Mouse (Mus musculus) kidney, adult 2 months (tissue): Measurements from ENCODE around the gene Olfr195. TPM values are rescaled to one million over a fixed set of nuclear protein-coding genes. Genes with fewer than 3 reads are reported as not detected.
"Not testable (repeated sequence)": the region's sequence is repeated elsewhere in the genome, so short reads cannot be mapped to it uniquely, and the experiment has no call there.

Source experiments
- DNase-seq: peaks from one replicate; pipeline ENCODE4 v3.0.0; 2021
- H3K27ac ChIP-seq: fragments of 200-500 bp; 2 replicates; pipeline ENCODE4 v1.5.1; 2012; ENCODE audit warnings: low read depth, low read length, control low read depth, inconsistent platforms; ENCODE audit not compliant: insufficient read depth
- H3K27me3 ChIP-seq: fragments of 200-500 bp; replicated peaks from 2 replicates; pipeline ENCODE4 v1.6.1; 2012; ENCODE audit warnings: mild to moderate bottlenecking, moderate library complexity, low read length, inconsistent platforms; ENCODE audit not compliant: control insufficient read depth, insufficient read depth
- H3K36me3 ChIP-seq: fragments of 200-500 bp; 2 replicates; pipeline ENCODE4 v1.6.1; 2012; ENCODE audit warnings: mild to moderate bottlenecking, moderate library complexity, low read length, inconsistent platforms; ENCODE audit not compliant: control insufficient read depth, insufficient read depth
- H3K4me1 ChIP-seq: fragments of 200-500 bp; 2 replicates; pipeline ENCODE4 v1.6.1; 2011; ENCODE audit warnings: low read length; ENCODE audit not compliant: control insufficient read depth, insufficient read depth
- H3K4me3 ChIP-seq: fragments of 200-500 bp; 2 replicates; pipeline ENCODE4 v1.5.1; 2011; ENCODE audit warnings: mild to moderate bottlenecking, low read depth, low read length, control low read depth; ENCODE audit not compliant: insufficient read depth
- CTCF ChIP-seq: fragments of 200-500 bp; conservative IDR thresholded peaks from 2 replicates; pipeline ENCODE4 v1.5.1; 2011; ENCODE audit warnings: low read depth, mild to moderate bottlenecking, control low read depth, low read length, moderate library complexity, mixed read lengths; ENCODE audit not compliant: insufficient read depth, insufficient read length
- POLR2A ChIP-seq: fragments of 200-500 bp; IDR thresholded peaks from one replicate; pipeline ENCODE4 v1.6.1; 2011; ENCODE audit warnings: low read depth, low read length, control low read depth
- WGBS: fragments of 180-500 bp; shearing (Covaris S2); methylation state at CpG from one replicate; pipeline ENCODE4 v1.1.7; 2018; 5-methylcytosine and 5-hydroxymethylcytosine counted together
- polyA plus RNA-seq: library from polyadenylated mRNA; depleted of rRNA; stranded (reverse); fragments of >200 nt; gene quantifications from 2 replicates; pipeline ENCODE4 v1.2.3, GENCODE M21; 2012; rRNA removed

Gene Olfr195
- 0.10 TPM in 1 of 2 replicates, not detected in the other for polyA plus RNA-seq

DNA sequence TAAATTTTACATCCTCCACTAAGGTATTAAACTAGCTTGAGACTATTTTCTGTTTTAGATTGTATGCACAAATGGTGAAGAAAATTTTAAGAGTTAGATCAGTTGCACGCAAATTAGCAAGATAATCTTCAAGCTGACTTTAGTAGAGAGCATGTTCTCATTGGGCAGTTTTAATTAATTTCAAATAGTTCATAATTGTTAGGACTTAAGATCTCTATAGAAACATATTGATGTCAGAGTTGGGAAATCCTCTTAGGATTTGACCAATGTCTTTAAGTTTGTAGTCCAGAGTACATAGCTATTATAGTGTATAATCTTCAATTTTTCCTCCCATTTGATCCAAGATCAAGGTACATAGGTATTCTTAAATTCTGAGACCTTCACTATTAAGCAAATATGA lies at the start of gene Olfr195:
Olfr195 (plus strand) TSS at position 301 of the 400 bp plus-strand sequence.
- 85% methylated on average over 1 of the region's 1 CpGs for whole genome bisulfite sequencing
- TF ChIP-seq CTCF = no peak
- TF ChIP-seq POLR2A = no peak
- no peaks in the 10 kb centered on the region for H3K27me3 ChIP-seq

DNA sequence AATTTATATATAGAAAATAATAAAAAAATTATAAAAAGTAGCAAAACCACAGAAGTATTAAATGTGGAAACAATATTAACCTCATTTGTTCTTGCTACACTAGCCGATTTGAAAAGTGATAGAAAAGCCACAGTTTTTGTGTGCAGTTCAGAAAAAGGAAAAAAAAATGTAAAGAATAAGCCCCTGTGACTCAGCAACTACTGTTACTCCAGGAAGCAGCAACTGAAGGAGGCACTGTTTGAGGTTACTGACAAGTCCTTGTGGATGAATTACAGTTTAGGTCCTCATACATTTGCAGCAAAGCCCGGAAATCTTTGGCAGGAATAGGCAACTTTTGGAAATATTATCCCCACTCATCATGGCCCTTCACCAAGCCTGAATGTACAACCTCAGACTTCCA lies 41.5 kb upstream of the Olfr195 start:
- no peak for DNase-seq
- no peaks in the 10 kb centered on the region for H3K36me3 ChIP-seq
- no peaks in the 10 kb centered on the region for H3K27me3 ChIP-seq
- WGBS = 80% methylated on average over 2 of the region's 2 CpGs
- TF ChIP-seq CTCF = no peak
- no peak for TF ChIP-seq POLR2A
- H3K27ac ChIP-seq = no peak overlapping the region
- H3K4me1 ChIP-seq = no peaks in the 10 kb centered on the region
- no peak overlapping the region for H3K4me3 ChIP-seq

More for the DNA sequence above, at the start of gene Olfr195:
- no peak within 1 kb of the TSS for H3K27ac ChIP-seq
- no peak for DNase-seq
- no peaks in the 10 kb centered on the region for H3K4me1 ChIP-seq
- H3K36me3 ChIP-seq = no peaks in the 10 kb centered on the region
- H3K4me3 ChIP-seq = no peak within 1 kb of the TSS

DNA sequence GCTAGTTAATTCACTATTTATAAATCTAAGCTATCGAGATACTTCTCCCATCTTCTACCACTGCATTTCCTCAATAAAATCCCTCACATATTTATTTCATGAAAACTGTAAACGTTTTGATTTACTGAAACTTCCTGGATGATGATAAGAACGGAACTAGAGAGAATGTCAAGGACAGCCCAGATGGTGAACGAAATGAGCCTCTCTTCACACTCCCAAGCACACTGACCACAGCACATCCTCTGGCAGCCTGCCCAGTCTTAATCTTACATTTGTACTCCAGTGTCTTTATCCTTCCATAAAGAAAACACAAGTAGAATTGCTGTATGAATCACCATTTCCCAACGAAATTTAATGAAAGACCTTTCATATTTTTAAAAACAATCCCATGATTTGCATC lies 38.3 kb upstream of the Olfr195 start:
- not testable (repeated sequence) for H3K27ac ChIP-seq, H3K4me3 ChIP-seq, H3K36me3 ChIP-seq, H3K4me1 ChIP-seq, DNase-seq, H3K27me3 ChIP-seq
- WGBS = 50% methylated on average over 5 of the region's 5 CpGs

GRCm38 (mm10) chr16:59111781-59112180 lies 35.1 kb upstream of the Olfr195 start, which contains the start of gene Olfr193:
TSS of gene Olfr193 (minus strand) at chr16:59111881.
- no peaks in the 10 kb centered on the region for H3K27me3 ChIP-seq
- H3K4me3 ChIP-seq = no peak within 1 kb of the TSS
- H3K27ac ChIP-seq = no peak within 1 kb of the TSS
- DNase-seq = no peak
- no peaks in the 10 kb centered on the region for H3K4me1 ChIP-seq
- TF ChIP-seq CTCF = no peak
- no peak for TF ChIP-seq POLR2A
- WGBS = 89% methylated on average over 1 of the region's 1 CpGs
- no peaks in the 10 kb centered on the region for H3K36me3 ChIP-seq

- Histone ChIP-seq H3K36me3 (no peaks in the 10 kb centered on the region), H3K27me3 (no peaks in the 10 kb centered on the region), H3K4me3 (no peak within 1 kb of the TSS), H3K4me1 (no peaks in the 10 kb centered on the region), H3K27ac (no peak within 1 kb of the TSS)
- TF ChIP-seq CTCF = no peak
- no peak for TF ChIP-seq POLR2A
- DNase-seq = no peak
Observed at GRCm38 (mm10) chr16:59120969-59121368, 25.9 kb upstream of the Olfr195 start, which contains the start of gene Olfr194. TSS of gene Olfr194 (minus strand) at chr16:59121069.

DNA sequence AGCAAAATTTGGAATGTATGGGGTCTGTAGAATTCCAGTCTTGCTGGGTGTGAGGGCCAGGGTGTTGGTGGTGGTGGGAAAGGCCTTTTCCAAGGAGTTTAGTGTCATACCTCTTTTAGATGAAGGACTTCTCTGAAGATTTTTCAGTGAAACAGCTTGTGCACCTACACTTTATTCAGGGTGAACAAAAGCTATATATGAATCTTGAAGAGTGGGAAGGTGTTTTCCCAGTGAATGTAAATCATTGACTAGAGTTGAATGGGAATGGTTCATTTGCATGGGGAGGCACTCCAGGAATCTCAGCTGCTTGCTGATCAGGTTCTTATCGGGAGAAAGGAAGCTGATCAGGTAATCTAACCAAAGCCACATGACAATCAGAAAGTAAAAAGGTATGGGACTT lies 16.1 kb upstream of the Olfr195 start:
- Histone ChIP-seq H3K4me3 (no peak overlapping the region), H3K27ac (no peak overlapping the region), H3K27me3 (no peaks in the 10 kb centered on the region), H3K4me1 (no peaks in the 10 kb centered on the region), H3K36me3 (no peaks in the 10 kb centered on the region)
- TF ChIP-seq CTCF (no peak), POLR2A (no peak)
- DNase-seq = no peak
- 50% methylated on average over 1 of the region's 1 CpGs for WGBS

GRCm38 (mm10) chr16:59141105-59141504 lies 5.7 kb upstream of the Olfr195 start:
- DNase-seq = peak; percentile 3
- no peaks in the 10 kb centered on the region for H3K36me3 ChIP-seq
- TF ChIP-seq CTCF (no peak), POLR2A (no peak)
- H3K27me3 ChIP-seq = no peaks in the 10 kb centered on the region
- no peaks in the 10 kb centered on the region for H3K4me1 ChIP-seq
- no peak overlapping the region for H3K27ac ChIP-seq
- no peak overlapping the region for H3K4me3 ChIP-seq

- H3K27ac ChIP-seq = no peak overlapping the region
- H3K4me3 ChIP-seq = no peak overlapping the region
- no peak for DNase-seq
- H3K27me3 ChIP-seq = no peaks in the 10 kb centered on the region
- WGBS = 87% methylated on average over 2 of the region's 2 CpGs
- TF ChIP-seq CTCF (no peak), POLR2A (no peak)
- H3K4me1 ChIP-seq = no peaks in the 10 kb centered on the region
- H3K36me3 ChIP-seq = no peaks in the 10 kb centered on the region
Observed at GRCm38 (mm10) chr16:59151996-59152395, 5.2 kb downstream of the Olfr195 start.
